Mouse (Mus musculus) testis, adult 2 months (tissue): Measurements from ENCODE around the gene Gm11099.

Source experiments
- CTCF ChIP-seq: fragments of 200-500 bp; IDR thresholded peaks from 2 replicates; pipeline ENCODE4 v1.5.1; 2012; ENCODE audit warnings: low read depth, mild to moderate bottlenecking, inconsistent platforms, low read length, moderate library complexity; ENCODE audit not compliant: control insufficient read depth, insufficient read depth, insufficient replicate concordance
- POLR2A ChIP-seq: fragments of 200-500 bp; IDR thresholded peaks from 2 replicates; pipeline ENCODE4 v1.6.1; 2012; ENCODE audit warnings: low read depth, mild to moderate bottlenecking, inconsistent platforms, low read length, moderate library complexity; ENCODE audit not compliant: control insufficient read depth

GRCm38 (mm10) chr2:58879876-58880275 lies 20.6 kb downstream of the Gm11099 start:
- TF ChIP-seq CTCF (no peak), POLR2A (no peak)
